Mouse (Mus musculus) ES-E14 (cell line): ENCODE measurements around the gene Efs. TPM values are rescaled to one million over a fixed set of nuclear protein-coding genes. Genes with fewer than 3 reads are reported as not detected.

Experiments
- DNase-seq: peaks from one replicate; pipeline ENCODE4 v3.0.0-alpha.2; 2013; ENCODE audit warnings: low read depth, low spot score
- H3K27ac ChIP-seq: 2 replicates; pipeline ENCODE4 v1.5.1; 2012; ENCODE audit warnings: low read depth, mild to moderate bottlenecking, low read length, moderate library complexity, mixed read lengths; ENCODE audit not compliant: poor library complexity, insufficient read depth, severe bottlenecking
- H3K36me3 ChIP-seq: 2 replicates; pipeline ENCODE4 v1.6.1; 2012; ENCODE audit warnings: mild to moderate bottlenecking, low read length, moderate library complexity, mixed read lengths; ENCODE audit not compliant: control insufficient read depth, poor library complexity, insufficient read depth, severe bottlenecking
- H3K4me1 ChIP-seq, 2 experiments: fragments of 150-350 bp in 1 of 2; sonication (generic) in 1 of 2; 2 replicates each; pipeline ENCODE4 v1.6.1; 2012; ENCODE audit warnings: low read length in 2 of 2, mild to moderate bottlenecking in 1 of 2, mixed read lengths in 1 of 2; ENCODE audit not compliant: control insufficient read depth in 2 of 2, insufficient read depth in 2 of 2, poor library complexity in 1 of 2
- H3K4me3 ChIP-seq, 2 experiments: fragments of 150-350 bp in 1 of 2; sonication (generic) in 1 of 2; 2 replicates each; pipeline ENCODE4 v1.5.1; 2012; ENCODE audit warnings: low read length in 2 of 2, low read depth in 1 of 2, mild to moderate bottlenecking in 1 of 2, mixed read lengths in 1 of 2; ENCODE audit not compliant: insufficient read depth in 1 of 2, poor library complexity in 1 of 2, severe bottlenecking in 1 of 2
- H3K9ac ChIP-seq: 2 replicates; pipeline ENCODE4 v1.6.1; 2012; ENCODE audit warnings: low read depth, mild to moderate bottlenecking, low read length, mixed read lengths; ENCODE audit not compliant: poor library complexity, insufficient read depth, severe bottlenecking
- H3K9me3 ChIP-seq: fragments of 150-350 bp; sonication (generic); 2 replicates; pipeline ENCODE4 v1.6.1; 2012; ENCODE audit warnings: low read depth, mild to moderate bottlenecking, low read length; ENCODE audit not compliant: control insufficient read depth, insufficient read depth
- CHD2 ChIP-seq: IDR thresholded peaks from 2 replicates; pipeline ENCODE4 v1.6.1; 2014; ENCODE audit warnings: mild to moderate bottlenecking, low read depth, low read length, inconsistent platforms
- HCFC1 ChIP-seq: IDR thresholded peaks from 2 replicates; pipeline ENCODE4 v1.6.1; 2012; ENCODE audit warnings: low read length, inconsistent platforms, borderline replicate concordance; ENCODE audit not compliant: insufficient read depth
- MAFK ChIP-seq: IDR thresholded peaks from 2 replicates; pipeline ENCODE4 v1.6.1; 2014; ENCODE audit warnings: mild to moderate bottlenecking, low read depth, low read length, inconsistent platforms; ENCODE audit not compliant: insufficient read depth
- ZC3H11A ChIP-seq: IDR thresholded peaks from 2 replicates; pipeline ENCODE4 v1.6.1; 2012; ENCODE audit warnings: low read depth, mild to moderate bottlenecking, inconsistent platforms, low read length, borderline replicate concordance
- ZNF384 ChIP-seq: IDR thresholded peaks from 2 replicates; pipeline ENCODE4 v1.6.1; 2012; ENCODE audit warnings: low read depth, low read length, inconsistent platforms
- in situ Hi-C, 2 experiments: fragments of 600-800 bp; cut with MboI; formaldehyde crosslinking; loops; one replicate each; pipeline ENCODE4 v1.15.1; 2025; ENCODE audit warnings: low sequenced_read_pairs in 2 of 2, inconsistent platforms in 1 of 2; ENCODE audit not compliant: unreplicated experiment in 2 of 2
- total RNA-seq: library from RNA; depleted of rRNA; stranded (reverse); fragments of 300-350 nt; gene quantifications from 2 replicates; pipeline ENCODE4 v1.2.3, GENCODE M21; 2012

The Efs gene
- total RNA-seq, 1 experiment, result 10.8 TPM

GRCm38 (mm10) chr14:54944939-54945338 is 19.0 kb upstream of the Efs start:
- no peak overlapping the region for H3K9ac ChIP-seq
- no peak overlapping the region for H3K4me3 ChIP-seq
- peaks cover under 1 to 3% of the 10 kb centered on the region in 2 experiments; a peak in 1 of 4 replicates for H3K4me1 ChIP-seq
- no peak for DNase-seq
- no peak for TF ChIP-seq CHD2
- no peak for TF ChIP-seq MAFK
- no peak for TF ChIP-seq ZNF384
- no peak for TF ChIP-seq HCFC1
- no peak for TF ChIP-seq ZC3H11A
- in situ Hi-C loops, result no loop called here
- no peaks in the 10 kb centered on the region for H3K36me3 ChIP-seq
- no peaks in the 10 kb centered on the region for H3K9me3 ChIP-seq
- no peak overlapping the region for H3K27ac ChIP-seq

- Histone ChIP-seq H3K27ac (no peak overlapping the region), H3K4me1 (peaks cover 3 to 6% of the 10 kb centered on the region in 2 experiments; a peak in 2 of 4 replicates), H3K36me3 (no peaks in the 10 kb centered on the region), H3K4me3 (no peak overlapping the region), H3K9me3 (no peaks in the 10 kb centered on the region), H3K9ac (no peak overlapping the region)
- in situ Hi-C loops, result no loop called here
- no peak for TF ChIP-seq HCFC1
- no peak for DNase-seq
These were observed 18.0 kb upstream of the Efs start for GRCm38 (mm10) chr14:54943971-54944370.

- Histone ChIP-seq H3K36me3 (no peaks in the 10 kb centered on the region), H3K4me1 (peaks cover 3 to 9% of the 10 kb centered on the region in 2 experiments; a peak in 2 of 4 replicates), H3K4me3 (no peak overlapping the region), H3K9me3 (no peaks in the 10 kb centered on the region), H3K9ac (no peak overlapping the region), H3K27ac (no peak overlapping the region)
- no peak for TF ChIP-seq ZNF384
- no peak for TF ChIP-seq ZC3H11A
- no peak for TF ChIP-seq CHD2
- no peak for TF ChIP-seq MAFK
- TF ChIP-seq HCFC1, result no peak
- in situ Hi-C loops, result no loop called here
- DNase-seq, result no peak
These were observed 16.6 kb upstream of the Efs start for GRCm38 (mm10) chr14:54942479-54942878.

GRCm38 (mm10) chr14:54941024-54941978 is 15.4 kb upstream of the Efs start:
- in situ Hi-C loops, result no loop called here
- no peak overlapping the region for H3K9ac ChIP-seq
- H3K27ac ChIP-seq, result no peak overlapping the region
- no peaks in the 10 kb centered on the region for H3K36me3 ChIP-seq
- TF ChIP-seq ZNF384 (no peak), CHD2 (no peak), MAFK (no peak), HCFC1 (no peak), ZC3H11A (no peak)
- peaks cover 3 to 9% of the 10 kb centered on the region in 2 experiments; a peak in 2 of 4 replicates for H3K4me1 ChIP-seq
- H3K4me3 ChIP-seq, result no peak overlapping the region
- no peaks in the 10 kb centered on the region for H3K9me3 ChIP-seq
- no peak for DNase-seq

- H3K9me3 ChIP-seq, result no peaks in the 10 kb centered on the region
- no peak overlapping the region for H3K27ac ChIP-seq
- in situ Hi-C loops, result no loop called here
- no peak overlapping the region for H3K9ac ChIP-seq
- DNase-seq, result no peak
- no peaks in the 10 kb centered on the region for H3K36me3 ChIP-seq
- H3K4me1 ChIP-seq, result peaks cover 5 to 12% of the 10 kb centered on the region in 2 experiments; a peak in 2 of 4 replicates
- TF ChIP-seq ZNF384, result no peak
- no peak for TF ChIP-seq CHD2
- TF ChIP-seq HCFC1, result no peak
- TF ChIP-seq ZC3H11A, result no peak
- TF ChIP-seq MAFK, result no peak
- no peak overlapping the region for H3K4me3 ChIP-seq
These were observed 14.2 kb upstream of the Efs start for GRCm38 (mm10) chr14:54940176-54940530.
